18 mouse cellular contexts compared by ENCODE assay signal in genomic region chr4:128135014-128135622, GRCm38 (mm10).
A peak's percentile ranks its signal among the peaks of the same experiment; 100 is the strongest.
DNase-seq lines count a peak whose midpoint lies in the region; ATAC-seq and TF ChIP-seq lines count a peak whose summit lies in the region.
"Had no signal": no experiment of that assay in that cellular context is flagged by ENCODE, and none has a peak within 500 bp of the region (broad histone marks: within the 10 kb centered on the region; RNA-seq: fewer than 3 reads in every experiment).

No protein-coding gene starts in this region.

- WGBS in forebrain, embryonic 12.5 days = 67% methylated on average over 12 of the region's 12 CpGs
- WGBS in forebrain, embryonic 11.5 days = 90% methylated on average over 12 of the region's 12 CpGs
- WGBS in forebrain, postnatal 0 days = 24% methylated on average over 12 of the region's 12 CpGs

- no peak for DNase-seq in forebrain, embryonic 11.5 days (ENCODE audit: low spot score)
- DNase-seq in brain, adult 2 months (ENCODE audit: low read depth, low spot score) = peak; percentile 59
- peak; percentile 62 for DNase-seq in forebrain, postnatal 0 days
- DNase-seq in layer of hippocampus, adult 9-10 months (ENCODE audit: low spot score) = peak; percentile 45
- DNase-seq in thymus, postnatal 25 days = no peak
- no peak for DNase-seq in left cerebral cortex, postnatal 14 days (ENCODE audit: low spot score in 2 of 2)
- DNase-seq in frontal cortex, postnatal 25 days (ENCODE audit: low spot score in 2 of 2) = no peak
- DNase-seq: cerebellum, adult 11-12 months; kidney, adult 2 months; kidney, postnatal 36 days; liver; lung, adult 2 months; right cerebral cortex, adult 18-20 months; spleen, adult 18-20 months; thymus, postnatal 14 days had no signal

- H3K36me3 ChIP-seq in forebrain, embryonic 12.5 days (replicated peaks) = no peaks in the 10 kb centered on the region
- no peaks in the 10 kb centered on the region for H3K36me3 ChIP-seq in forebrain, embryonic 11.5 days (ENCODE audit: control insufficient read depth, insufficient read depth, low read length)
- no peaks in the 10 kb centered on the region for H3K36me3 ChIP-seq in forebrain, postnatal 0 days (ENCODE audit: insufficient read depth)
- H3K36me3 ChIP-seq: heart, embryonic 13.5 days had no signal

- H3K27me3 ChIP-seq in forebrain, embryonic 12.5 days = no peaks in the 10 kb centered on the region
- H3K27me3 ChIP-seq in forebrain, embryonic 11.5 days (ENCODE audit: control insufficient read depth, insufficient read depth, low read length) = no peaks in the 10 kb centered on the region
- H3K27me3 ChIP-seq in forebrain, postnatal 0 days (ENCODE audit: insufficient read depth, low read length) = no peaks in the 10 kb centered on the region
- H3K27me3 ChIP-seq: heart, embryonic 13.5 days had no signal

- ATAC-seq in forebrain, embryonic 12.5 days (ENCODE audit: low FRiP score) = peak; percentile 39; the same call in 1 of the 2 replicates
- ATAC-seq in forebrain, embryonic 11.5 days (replicated peaks; ENCODE audit: low FRiP score) = no peak
- peak; percentile 45; the same call in 1 of the 2 replicates for ATAC-seq in forebrain, postnatal 0 days

- H3K9ac ChIP-seq in forebrain, embryonic 12.5 days = no peak overlapping the region
- H3K9ac ChIP-seq in forebrain, embryonic 11.5 days (ENCODE audit: low read length) = no peak overlapping the region
- no peak overlapping the region for H3K9ac ChIP-seq in forebrain, postnatal 0 days
- H3K9ac ChIP-seq: heart, embryonic 13.5 days had no signal

- H3K27ac ChIP-seq in forebrain, embryonic 12.5 days = no peak overlapping the region
- H3K27ac ChIP-seq in forebrain, embryonic 11.5 days (ENCODE audit: low read depth, low read length) = no peak overlapping the region
- no peak overlapping the region for H3K27ac ChIP-seq in forebrain, postnatal 0 days (ENCODE audit: low read depth, low read length)
- H3K27ac ChIP-seq: heart, embryonic 13.5 days; stomach, postnatal 0 days had no signal

- intact Hi-C loops in left cerebral cortex, postnatal 14 days (cut with DNase I) = no loop called here

- H3K9me3 ChIP-seq in forebrain, embryonic 12.5 days = no peaks in the 10 kb centered on the region
- no peaks in the 10 kb centered on the region for H3K9me3 ChIP-seq in forebrain, embryonic 11.5 days (ENCODE audit: control insufficient read depth, low read length)
- H3K9me3 ChIP-seq in forebrain, postnatal 0 days (ENCODE audit: low read length) = no peaks in the 10 kb centered on the region
- H3K9me3 ChIP-seq: heart, embryonic 13.5 days had no signal

- no peak for TF ChIP-seq CTCF in forebrain, postnatal 0 days (IDR thresholded peaks at IDR 0.05; ENCODE audit: low read depth)

- peaks cover 10% of the 10 kb centered on the region; the same call in 1 of the 2 replicates for H3K4me1 ChIP-seq in forebrain, embryonic 12.5 days
- H3K4me1 ChIP-seq in forebrain, embryonic 11.5 days (replicated peaks; ENCODE audit: control insufficient read depth, insufficient read depth, low read length) = no peaks in the 10 kb centered on the region
- H3K4me1 ChIP-seq in forebrain, postnatal 0 days (ENCODE audit: insufficient read depth) = 0 out of 2 replicates have a peak, but pooled peaks cover 4% of the 10 kb centered on the region
- H3K4me1 ChIP-seq: heart, embryonic 13.5 days had no signal

- H3K4me2 ChIP-seq in forebrain, embryonic 12.5 days = no peak overlapping the region
- no peak overlapping the region for H3K4me2 ChIP-seq in forebrain, embryonic 11.5 days (ENCODE audit: low read depth, low read length, severe bottlenecking)
- H3K4me2 ChIP-seq in forebrain, postnatal 0 days (ENCODE audit: low read depth) = no peak overlapping the region
- H3K4me2 ChIP-seq: heart, embryonic 13.5 days had no signal

- no peak overlapping the region for H3K4me3 ChIP-seq in forebrain, embryonic 12.5 days (replicated peaks)
- no peak overlapping the region for H3K4me3 ChIP-seq in forebrain, embryonic 11.5 days (ENCODE audit: low read depth, low read length)
- no peak overlapping the region for H3K4me3 ChIP-seq in forebrain, postnatal 0 days (ENCODE audit: low read depth, low read length)
- H3K4me3 ChIP-seq: heart, embryonic 13.5 days had no signal

Comparison
In these comparisons a context has a peak if more than half of its experiments do, and no peak if none do; other contexts are left out.
1. DNase-seq: peak in brain, adult 2 months (single experiment), forebrain, postnatal 0 days (single experiment) and layer of hippocampus, adult 9-10 months (single experiment); none in forebrain, embryonic 11.5 days (single experiment), thymus, postnatal 25 days (single experiment), left cerebral cortex, postnatal 14 days (0 of 2) and frontal cortex, postnatal 25 days (0 of 2).